Mouse (Mus musculus): Measurements from ENCODE around the gene Hmgcl. TPM values are rescaled to one million over a fixed set of nuclear protein-coding genes. Genes with fewer than 3 reads are reported as not detected.
A peak's percentile ranks its signal among the peaks of the same experiment; 100 is the strongest.
"Not testable (repeated sequence)": the region's sequence is repeated elsewhere in the genome, so short reads cannot be mapped to it uniquely, and the experiment has no call there.

Hmgcl gene
- polyA plus RNA-seq, 1 experiment = 53.1 TPM

- peaks cover 32% of the 10 kb centered on the region for H3K36me3 ChIP-seq (ENCODE audit: control insufficient read depth, insufficient read depth, low read length)
- peak overlapping the region; percentile 83 for H3K4me3 ChIP-seq (ENCODE audit: control insufficient read depth, insufficient read depth, low read length)
- H3K27me3 ChIP-seq (ENCODE audit: control insufficient read depth, insufficient read depth, low read length) = no peaks in the 10 kb centered on the region
- TF ChIP-seq CTCF (IDR thresholded peaks at IDR 0.05; ENCODE audit: borderline replicate concordance, control insufficient read depth, extremely low read depth, insufficient read depth, low read length, poor library complexity) (peak; percentile 17; the same call in 1 of the 2 replicates), POLR2A (IDR thresholded peaks at IDR 0.05; ENCODE audit: control insufficient read depth, extremely low read depth, insufficient read depth, low read length, poor library complexity) (no peak)
- DNase-seq = peak; percentile 46
- peaks cover 22% of the 10 kb centered on the region for H3K4me1 ChIP-seq (replicated peaks; ENCODE audit: control insufficient read depth, insufficient read depth, low read length)
- peak overlapping the region; percentile 9; the same call in 1 of the 2 replicates for H3K27ac ChIP-seq (ENCODE audit: control insufficient read depth, insufficient read depth, low read length)
- WGBS = 1% methylated on average over 35 of the region's 35 CpGs
Measured at GRCm38 (mm10) chr4:135971805-135972555, 25.7 kb downstream of the Hmgcl start.

GRCm38 (mm10) chr4:135972556-135972906 is 26.3 kb downstream of the Hmgcl start, which contains the start of gene Lypla2:
Lypla2 (minus strand) TSS chr4:135972626.
- peaks cover 27% of the 10 kb centered on the region for H3K36me3 ChIP-seq (ENCODE audit: control insufficient read depth, insufficient read depth, low read length)
- H3K27ac ChIP-seq (ENCODE audit: control insufficient read depth, insufficient read depth, low read length) = peak within 1 kb of the TSS; percentile 37
- peak; percentile 55; the same call in 1 of the 2 replicates for TF ChIP-seq POLR2A (IDR thresholded peaks at IDR 0.05; ENCODE audit: control insufficient read depth, extremely low read depth, insufficient read depth, low read length, poor library complexity)
- TF ChIP-seq CTCF (IDR thresholded peaks at IDR 0.05; ENCODE audit: borderline replicate concordance, control insufficient read depth, extremely low read depth, insufficient read depth, low read length, poor library complexity) = no peak
- no peaks in the 10 kb centered on the region for H3K27me3 ChIP-seq (ENCODE audit: control insufficient read depth, insufficient read depth, low read length)
- WGBS = 1% methylated on average over 19 of the region's 19 CpGs
- peaks cover 22% of the 10 kb centered on the region for H3K4me1 ChIP-seq (replicated peaks; ENCODE audit: control insufficient read depth, insufficient read depth, low read length)
- H3K4me3 ChIP-seq (ENCODE audit: control insufficient read depth, insufficient read depth, low read length) = peak within 1 kb of the TSS; percentile 83
- DNase-seq = peak; percentile 80

GRCm38 (mm10) chr4:135972911-135973811 is 26.9 kb downstream of the Hmgcl start:
- Histone ChIP-seq H3K27me3 (ENCODE audit: control insufficient read depth, insufficient read depth, low read length) (no peaks in the 10 kb centered on the region), H3K4me1 (replicated peaks; ENCODE audit: control insufficient read depth, insufficient read depth, low read length) (peaks cover 22% of the 10 kb centered on the region), H3K36me3 (ENCODE audit: control insufficient read depth, insufficient read depth, low read length) (peaks cover 23% of the 10 kb centered on the region), H3K4me3 (ENCODE audit: control insufficient read depth, insufficient read depth, low read length) (peak overlapping the region; percentile 83), H3K27ac (ENCODE audit: control insufficient read depth, insufficient read depth, low read length) (peak overlapping the region; percentile 37)
- no peak for DNase-seq
- 29% methylated on average over 13 of the region's 13 CpGs for WGBS
- no peak for TF ChIP-seq CTCF (IDR thresholded peaks at IDR 0.05; ENCODE audit: borderline replicate concordance, control insufficient read depth, extremely low read depth, insufficient read depth, low read length, poor library complexity)
- no peak for TF ChIP-seq POLR2A (IDR thresholded peaks at IDR 0.05; ENCODE audit: control insufficient read depth, extremely low read depth, insufficient read depth, low read length, poor library complexity)

- H3K27ac ChIP-seq (ENCODE audit: control insufficient read depth, insufficient read depth, low read length) = no peak overlapping the region
- peaks cover 10% of the 10 kb centered on the region for H3K36me3 ChIP-seq (ENCODE audit: control insufficient read depth, insufficient read depth, low read length)
- WGBS = 96% methylated on average over 12 of the region's 12 CpGs
- H3K4me1 ChIP-seq (replicated peaks; ENCODE audit: control insufficient read depth, insufficient read depth, low read length) = peaks cover 22% of the 10 kb centered on the region
- no peak for DNase-seq
- no peak overlapping the region for H3K4me3 ChIP-seq (ENCODE audit: control insufficient read depth, insufficient read depth, low read length)
- TF ChIP-seq CTCF (IDR thresholded peaks at IDR 0.05; ENCODE audit: borderline replicate concordance, control insufficient read depth, extremely low read depth, insufficient read depth, low read length, poor library complexity) (no peak), POLR2A (IDR thresholded peaks at IDR 0.05; ENCODE audit: control insufficient read depth, extremely low read depth, insufficient read depth, low read length, poor library complexity) (no peak)
- no peaks in the 10 kb centered on the region for H3K27me3 ChIP-seq (ENCODE audit: control insufficient read depth, insufficient read depth, low read length)
Measured at GRCm38 (mm10) chr4:135976146-135976545, 29.9 kb downstream of the Hmgcl start.

GRCm38 (mm10) chr4:135980223-135980622 is 34.0 kb downstream of the Hmgcl start:
- 91% methylated on average over 5 of the region's 5 CpGs for WGBS
- not testable (repeated sequence) for H3K4me1 ChIP-seq (replicated peaks; ENCODE audit: control insufficient read depth, insufficient read depth, low read length); H3K4me3 ChIP-seq (ENCODE audit: control insufficient read depth, insufficient read depth, low read length); H3K27ac ChIP-seq (ENCODE audit: control insufficient read depth, insufficient read depth, low read length); DNase-seq; H3K27me3 ChIP-seq (ENCODE audit: control insufficient read depth, insufficient read depth, low read length)
- H3K36me3 ChIP-seq (ENCODE audit: control insufficient read depth, insufficient read depth, low read length) = peaks cover 17% of the 10 kb centered on the region

- no peaks in the 10 kb centered on the region for H3K27me3 ChIP-seq (ENCODE audit: control insufficient read depth, insufficient read depth, low read length)
- H3K27ac ChIP-seq (ENCODE audit: control insufficient read depth, insufficient read depth, low read length) = no peak overlapping the region
- WGBS = 87% methylated on average over 7 of the region's 7 CpGs
- H3K36me3 ChIP-seq (ENCODE audit: control insufficient read depth, insufficient read depth, low read length) = peaks cover 10% of the 10 kb centered on the region
- H3K4me3 ChIP-seq (ENCODE audit: control insufficient read depth, insufficient read depth, low read length) = no peak overlapping the region
- TF ChIP-seq CTCF (IDR thresholded peaks at IDR 0.05; ENCODE audit: borderline replicate concordance, control insufficient read depth, extremely low read depth, insufficient read depth, low read length, poor library complexity) (no peak), POLR2A (IDR thresholded peaks at IDR 0.05; ENCODE audit: control insufficient read depth, extremely low read depth, insufficient read depth, low read length, poor library complexity) (no peak)
- DNase-seq = no peak
- H3K4me1 ChIP-seq (replicated peaks; ENCODE audit: control insufficient read depth, insufficient read depth, low read length) = peaks cover 8% of the 10 kb centered on the region
Measured at GRCm38 (mm10) chr4:135981524-135982063, 35.3 kb downstream of the Hmgcl start.
